Mouse (Mus musculus): ENCODE results near the gene Mvd.

The Mvd gene

GRCm38 (mm10) chr8:122427607-122428006, 15.6 kb downstream of the Mvd start:
- DNase-seq (ENCODE audit: low read depth, low spot score), result no peak

- no peak for DNase-seq (ENCODE audit: low read depth, low spot score)
These were observed 17.1 kb downstream of the Mvd start for GRCm38 (mm10) chr8:122426145-122426544.

GRCm38 (mm10) chr8:122423659-122424058, 19.6 kb downstream of the Mvd start:
- no peak for DNase-seq (ENCODE audit: low read depth, low spot score)

GRCm38 (mm10) chr8:122423217-122423616, 20.0 kb downstream of the Mvd start:
- no peak for DNase-seq (ENCODE audit: low read depth, low spot score)

GRCm38 (mm10) chr8:122421376-122422070, 21.7 kb downstream of the Mvd start, which contains the start of gene Il17c:
Gene Il17c, plus strand, starts transcription at chr8:122422020.
- DNase-seq (ENCODE audit: low read depth, low spot score), result no peak

- no peak for DNase-seq (ENCODE audit: low read depth, low spot score)
These were observed 23.2 kb downstream of the Mvd start for GRCm38 (mm10) chr8:122419881-122420555.

- DNase-seq (ENCODE audit: low read depth, low spot score), result no peak
These were observed 27.7 kb downstream of the Mvd start for GRCm38 (mm10) chr8:122415554-122415953.

- no peak for DNase-seq (ENCODE audit: low read depth, low spot score)
These were observed 28.9 kb downstream of the Mvd start for GRCm38 (mm10) chr8:122414311-122414710.

- DNase-seq (ENCODE audit: low read depth, low spot score), result no peak
These were observed 35.5 kb downstream of the Mvd start for GRCm38 (mm10) chr8:122407678-122408077.

GRCm38 (mm10) chr8:122405146-122405805, 37.9 kb downstream of the Mvd start:
- DNase-seq (ENCODE audit: low read depth, low spot score), result no peak

- DNase-seq (ENCODE audit: low read depth, low spot score), result peak; percentile 39
These were observed 45.0 kb downstream of the Mvd start for GRCm38 (mm10) chr8:122398186-122398585.

GRCm38 (mm10) chr8:122395291-122395690, 47.9 kb downstream of the Mvd start:
- no peak for DNase-seq (ENCODE audit: low read depth, low spot score)

GRCm38 (mm10) chr8:122393717-122394116, 49.5 kb downstream of the Mvd start:
- no peak for DNase-seq (ENCODE audit: low read depth, low spot score)

- DNase-seq (ENCODE audit: low read depth, low spot score), result no peak
These were observed 52.5 kb downstream of the Mvd start for GRCm38 (mm10) chr8:122390758-122391157.

- no peak for DNase-seq (ENCODE audit: low read depth, low spot score)
These were observed 53.9 kb downstream of the Mvd start for GRCm38 (mm10) chr8:122389357-122389756.

All from skeletal muscle tissue, adult 2 months (tissue).